Mouse (Mus musculus): Measurements from ENCODE around the gene Fis1. TPM values are rescaled to one million over a fixed set of nuclear protein-coding genes. Genes with fewer than 3 reads are reported as not detected.

Gene Fis1
- total and polyA plus RNA-seq, 3 experiments = 142 to 207 (median 152) TPM

GRCm38 (mm10) chr5:136999449-136999848 is 46.4 kb downstream of the Fis1 start:
- no peak for DNase-seq (ENCODE audit: extremely low read depth)
- in situ Hi-C loops (cut with MboI; ENCODE audit: low pct_ligation_motif_present, low pct_unique_long_range_greater_than_20kb, low sequenced_read_pairs) = no loop called here
- Histone ChIP-seq H3K9me3 (replicated peaks; ENCODE audit: low read length) (peaks cover 3% of the 10 kb centered on the region), H3K4me1 (ENCODE audit: control insufficient read depth in 1 of 2, insufficient read depth in 2 of 2) (no peaks in the 10 kb centered on the region), H3K9ac (ENCODE audit: insufficient read depth, low read depth) (no peak overlapping the region), H3K4me3 (replicated peaks in 1 of 3; ENCODE audit: low read depth in 2 of 3, low read length in 2 of 3, poor library complexity in 1 of 3) (no peak overlapping the region), H3K79me2 (replicated peaks; ENCODE audit: control insufficient read depth, extremely low read depth, insufficient read depth, poor library complexity, severe bottlenecking) (no peaks in the 10 kb centered on the region), H3K4me2 (ENCODE audit: insufficient read depth, low read depth, poor library complexity, severe bottlenecking) (no peak overlapping the region), H3K36me3 (replicated peaks in 1 of 2; ENCODE audit: control insufficient read depth in 1 of 2, insufficient read depth in 1 of 2, low read length in 1 of 2) (peaks cover 14 to 23% of the 10 kb centered on the region in 2 experiments), H3K27ac (ENCODE audit: insufficient read depth, low read depth) (no peak overlapping the region), H3K27me3 (replicated peaks) (peaks cover 11% of the 10 kb centered on the region)
- dilution Hi-C loops (cut with MboI; ENCODE audit: extremely low pct_ligation_motif_present, extremely low pct_unique_long_range_greater_than_20kb, low sequenced_read_pairs) = no loop called here
- TF ChIP-seq MAX (IDR thresholded peaks at IDR 0.05; ENCODE audit: low read length) (no peak), MXI1 (IDR thresholded peaks at IDR 0.05; ENCODE audit: low read depth, low read length) (no peak), CHD1 (IDR thresholded peaks at IDR 0.05; ENCODE audit: low read depth, low read length) (no peak), HCFC1 (IDR thresholded peaks at IDR 0.05; ENCODE audit: low read depth, low read length) (no peak), ZKSCAN1 (IDR thresholded peaks at IDR 0.05; ENCODE audit: borderline replicate concordance, low read depth, low read length) (no peak), MEF2A (IDR thresholded peaks at IDR 0.05; ENCODE audit: borderline replicate concordance, low read depth, low read length) (no peak), KAT2A (IDR thresholded peaks at IDR 0.05; ENCODE audit: insufficient replicate concordance, low read length) (no peak), CTCF (conservative IDR thresholded peaks at IDR 0.05 in 1 of 2, IDR thresholded peaks at IDR 0.05 in 1 of 2; ENCODE audit: low read depth in 2 of 2, low read length in 2 of 2) (no peak)

GRCm38 (mm10) chr5:137000612-137001011 is 47.5 kb downstream of the Fis1 start:
- Histone ChIP-seq H3K27me3 (replicated peaks) (peaks cover 21% of the 10 kb centered on the region), H3K9ac (ENCODE audit: insufficient read depth, low read depth) (no peak overlapping the region), H3K36me3 (replicated peaks in 1 of 2; ENCODE audit: control insufficient read depth in 1 of 2, insufficient read depth in 1 of 2, low read length in 1 of 2) (peaks cover 4 to 11% of the 10 kb centered on the region in 2 experiments), H3K27ac (ENCODE audit: insufficient read depth, low read depth) (no peak overlapping the region), H3K4me3 (replicated peaks in 1 of 3; ENCODE audit: low read depth in 2 of 3, low read length in 2 of 3, poor library complexity in 1 of 3) (no peak overlapping the region), H3K4me1 (ENCODE audit: control insufficient read depth in 1 of 2, insufficient read depth in 2 of 2) (no peaks in the 10 kb centered on the region), H3K79me2 (replicated peaks; ENCODE audit: control insufficient read depth, extremely low read depth, insufficient read depth, poor library complexity, severe bottlenecking) (no peaks in the 10 kb centered on the region), H3K9me3 (replicated peaks; ENCODE audit: low read length) (peaks cover 3% of the 10 kb centered on the region), H3K4me2 (ENCODE audit: insufficient read depth, low read depth, poor library complexity, severe bottlenecking) (no peak overlapping the region)
- in situ Hi-C loops (cut with MboI; ENCODE audit: low pct_ligation_motif_present, low pct_unique_long_range_greater_than_20kb, low sequenced_read_pairs) (no loop called here), dilution Hi-C loops (cut with MboI; ENCODE audit: extremely low pct_ligation_motif_present, extremely low pct_unique_long_range_greater_than_20kb, low sequenced_read_pairs) (no loop called here)
- peak; percentile 14 for DNase-seq (ENCODE audit: extremely low read depth)
- TF ChIP-seq HCFC1 (IDR thresholded peaks at IDR 0.05; ENCODE audit: low read depth, low read length) (peak; percentile 65), BHLHE40 (IDR thresholded peaks at IDR 0.05; ENCODE audit: low read depth, low read length) (peak; percentile 40), MXI1 (IDR thresholded peaks at IDR 0.05; ENCODE audit: low read depth, low read length) (peak; percentile 39; the same call in 1 of the 2 replicates), CHD2 (IDR thresholded peaks at IDR 0.05; ENCODE audit: low read length) (no peak), MAFK (IDR thresholded peaks at IDR 0.05; ENCODE audit: insufficient replicate concordance, low read length) (no peak)

GRCm38 (mm10) chr5:137007276-137007675 is 54.2 kb downstream of the Fis1 start:
- no peaks in the 10 kb centered on the region for H3K4me1 ChIP-seq (ENCODE audit: control insufficient read depth in 1 of 2, insufficient read depth in 2 of 2)
- no peaks in the 10 kb centered on the region for H3K36me3 ChIP-seq (replicated peaks in 1 of 2; ENCODE audit: control insufficient read depth in 1 of 2, insufficient read depth in 1 of 2, low read length in 1 of 2)
- no peak for DNase-seq (ENCODE audit: extremely low read depth)
- dilution Hi-C loops (cut with MboI; ENCODE audit: extremely low pct_ligation_motif_present, extremely low pct_unique_long_range_greater_than_20kb, low sequenced_read_pairs) = no loop called here
- no peaks in the 10 kb centered on the region for H3K9me3 ChIP-seq (replicated peaks; ENCODE audit: low read length)
- no peak overlapping the region for H3K4me2 ChIP-seq (ENCODE audit: insufficient read depth, low read depth, poor library complexity, severe bottlenecking)
- no peak overlapping the region for H3K27ac ChIP-seq (ENCODE audit: insufficient read depth, low read depth)
- no peak overlapping the region for H3K9ac ChIP-seq (ENCODE audit: insufficient read depth, low read depth)
- no peak overlapping the region for H3K4me3 ChIP-seq (replicated peaks in 1 of 3; ENCODE audit: low read depth in 2 of 3, low read length in 2 of 3, poor library complexity in 1 of 3)
- H3K27me3 ChIP-seq (replicated peaks) = peaks cover 64% of the 10 kb centered on the region
- in situ Hi-C loops (cut with MboI; ENCODE audit: low pct_ligation_motif_present, low pct_unique_long_range_greater_than_20kb, low sequenced_read_pairs) = no loop called here
- TF ChIP-seq RCOR1 (conservative IDR thresholded peaks at IDR 0.05; ENCODE audit: low read depth, low read length) (no peak), MYC (IDR thresholded peaks at IDR 0.05; ENCODE audit: low read depth, low read length) (no peak), GABPA (IDR thresholded peaks at IDR 0.05; ENCODE audit: insufficient replicate concordance, low read depth, low read length) (no peak), TCF12 (IDR thresholded peaks at IDR 0.05; ENCODE audit: low read depth, low read length) (no peak), CHD2 (IDR thresholded peaks at IDR 0.05; ENCODE audit: low read length) (no peak), BHLHE40 (IDR thresholded peaks at IDR 0.05; ENCODE audit: low read depth, low read length) (no peak), POLR2AphosphoS2 (IDR thresholded peaks at IDR 0.05; ENCODE audit: low read depth, low read length) (no peak), NELFE (IDR thresholded peaks at IDR 0.05; ENCODE audit: low read depth, low read length) (no peak)
- H3K79me2 ChIP-seq (replicated peaks; ENCODE audit: control insufficient read depth, extremely low read depth, insufficient read depth, poor library complexity, severe bottlenecking) = no peaks in the 10 kb centered on the region
